Mouse (Mus musculus): ENCODE data around the gene Dld.

- TF ChIP-seq POLR2A (IDR thresholded peaks at IDR 0.05; ENCODE audit: control insufficient read depth, low read depth, low read length) = no peak
- no peak for TF ChIP-seq CTCF (IDR thresholded peaks at IDR 0.05; ENCODE audit: control insufficient read depth, insufficient read depth, insufficient replicate concordance, low read depth, low read length)
Observed at GRCm38 (mm10) chr12:31299126-31299525, 52.1 kb downstream of the Dld start.
